Mouse (Mus musculus) liver, embryonic 11.5 days (tissue): Measurements from ENCODE around the gene Ston2. TPM values are rescaled to one million over a fixed set of nuclear protein-coding genes. Genes with fewer than 3 reads are reported as not detected.

ENCODE experiments used
- ATAC-seq: fragments of 200-750 bp; cut with Nextera tagmentation; replicated peaks from 2 replicates; pipeline ENCODE4 v1.8.0; 2017; ENCODE audit warnings: moderate number of reproducible peaks, mild to moderate bottlenecking, moderate TSS enrichment, moderate library complexity; ENCODE audit not compliant: low FRiP score
- DNase-seq: peaks from one replicate; pipeline ENCODE4 v3.0.0-alpha.2; 2017; ENCODE audit warnings: low spot score
- H3K27ac ChIP-seq: fragments of 300-500 bp; sonication (generic); 2 replicates; pipeline ENCODE4 v1.5.1; 2014; ENCODE audit warnings: mild to moderate bottlenecking, low read depth, low read length, control low read depth
- H3K27me3 ChIP-seq: fragments of 300-500 bp; sonication (generic); replicated peaks from 2 replicates; pipeline ENCODE4 v1.6.1; 2014; ENCODE audit warnings: low read length, mixed read lengths; ENCODE audit not compliant: control insufficient read depth, insufficient read depth
- H3K36me3 ChIP-seq: fragments of 300-500 bp; sonication (generic); 2 replicates; pipeline ENCODE4 v1.6.1; 2014; ENCODE audit warnings: mild to moderate bottlenecking, low read length, moderate library complexity, mixed read lengths; ENCODE audit not compliant: control insufficient read depth, insufficient read depth
- H3K4me1 ChIP-seq: fragments of 300-500 bp; sonication (generic); replicated peaks from 2 replicates; pipeline ENCODE4 v1.6.1; 2014; ENCODE audit warnings: low read length, mixed read lengths; ENCODE audit not compliant: control insufficient read depth, insufficient read depth
- H3K4me2 ChIP-seq: fragments of 300-500 bp; sonication (generic); 2 replicates; pipeline ENCODE4 v1.6.1; 2014; ENCODE audit warnings: mild to moderate bottlenecking, control low read depth, moderate library complexity
- H3K4me3 ChIP-seq: fragments of 300-500 bp; sonication (generic); 2 replicates; pipeline ENCODE4 v1.5.1; 2014; ENCODE audit warnings: low read depth, low read length, control low read depth
- H3K9ac ChIP-seq: fragments of 300-500 bp; sonication (generic); 2 replicates; pipeline ENCODE4 v1.6.1; 2014; ENCODE audit warnings: low read depth, low read length, control low read depth
- H3K9me3 ChIP-seq: fragments of 300-500 bp; sonication (generic); 2 replicates; pipeline ENCODE4 v1.6.1; 2016; ENCODE audit warnings: low read length, inconsistent platforms, mixed read lengths; ENCODE audit not compliant: control insufficient read depth
- WGBS: fragments of 180-500 bp; shearing (Covaris S2); extraction: QIAGEN DNeasy Blood & Tissue Kit; methylation state at CpG from one replicate; pipeline ENCODE4 v1.1.7; 2014; 5-methylcytosine and 5-hydroxymethylcytosine counted together
- polyA plus RNA-seq: library from polyadenylated mRNA; unstranded; fragments of >200 nt; fragmentation: Nextera tagmentation; extraction: Ambion mirVana; gene quantifications from 2 replicates; pipeline ENCODE4 v1.2.1, GENCODE M21; 2014

The Ston2 gene
- polyA plus RNA-seq, 1 experiment from 2014 or later: 29.1 TPM

GRCm38 (mm10) chr12:91765504-91765903 is 22.7 kb downstream of the Ston2 start:
- peaks cover 41% of the 10 kb centered on the region for H3K4me1 ChIP-seq
- H3K27me3 ChIP-seq: no peaks in the 10 kb centered on the region
- H3K9ac ChIP-seq: no peak overlapping the region; the same call in 1 of the 2 replicates
- peak overlapping the region; percentile 56 for H3K4me2 ChIP-seq
- H3K4me3 ChIP-seq: no peak overlapping the region
- H3K36me3 ChIP-seq: no peaks in the 10 kb centered on the region
- no peaks in the 10 kb centered on the region for H3K9me3 ChIP-seq
- ATAC-seq (no peak), DNase-seq (no peak)
- H3K27ac ChIP-seq: peak overlapping the region; percentile 52
- WGBS: 33% methylated on average over 13 of the region's 13 CpGs

DNA sequence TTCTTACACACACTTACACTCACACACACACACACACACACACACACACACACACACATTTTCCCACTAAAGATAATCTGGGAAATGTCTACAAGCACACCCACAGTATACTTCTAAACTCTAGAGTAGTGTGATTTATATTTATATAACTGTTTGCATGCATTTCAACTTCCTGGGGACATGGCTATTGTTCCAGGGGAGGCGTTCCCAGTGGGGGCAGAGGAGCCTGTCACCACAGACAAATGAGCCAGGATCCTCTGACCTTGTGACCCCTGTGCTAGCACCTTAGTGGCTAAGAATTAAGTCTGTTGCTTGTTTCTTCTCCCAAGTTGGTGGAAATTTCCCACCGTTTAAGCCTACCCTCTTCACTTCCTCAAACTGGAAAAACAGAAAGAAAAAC is 23.1 kb downstream of the Ston2 start:
- Histone ChIP-seq H3K9me3 (no peaks in the 10 kb centered on the region), H3K36me3 (no peaks in the 10 kb centered on the region), H3K9ac (no peak overlapping the region), H3K4me3 (no peak overlapping the region), H3K4me2 (peak overlapping the region; percentile 56), H3K27me3 (no peaks in the 10 kb centered on the region), H3K27ac (no peak overlapping the region; the same call in 1 of the 2 replicates), H3K4me1 (peaks cover 41% of the 10 kb centered on the region)
- 18% methylated on average over 2 of the region's 2 CpGs for WGBS
- ATAC-seq (no peak), DNase-seq (no peak)

DNA sequence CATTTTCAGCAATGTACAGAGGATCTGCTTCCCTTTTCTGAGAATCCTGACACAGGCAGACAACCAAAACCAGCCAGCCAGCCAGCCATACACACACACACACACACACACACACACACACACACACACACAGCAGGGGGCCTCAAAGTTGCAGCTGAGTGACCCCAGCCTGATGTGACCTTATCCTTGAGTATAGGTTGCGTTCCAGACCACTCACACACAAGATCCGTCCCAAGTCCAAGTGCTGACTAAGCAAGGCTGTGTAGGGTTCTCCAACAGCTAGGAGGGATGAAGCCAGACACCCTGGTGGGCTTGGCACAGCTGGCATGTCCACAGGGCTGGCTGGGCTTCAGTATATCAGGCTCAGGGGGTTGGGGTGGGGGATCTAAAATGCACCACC is 23.7 kb downstream of the Ston2 start:
- DNase-seq: no peak
- Histone ChIP-seq H3K27ac (0 out of 2 replicates have a peak overlapping the region, but pooled peaks have one; percentile 32), H3K4me2 (peak overlapping the region; percentile 29), H3K36me3 (no peaks in the 10 kb centered on the region), H3K27me3 (no peaks in the 10 kb centered on the region), H3K9me3 (no peaks in the 10 kb centered on the region), H3K9ac (no peak overlapping the region; the same call in 1 of the 2 replicates), H3K4me3 (no peak overlapping the region), H3K4me1 (peaks cover 38% of the 10 kb centered on the region)
- ATAC-seq: peak; percentile 16; the same call in 1 of the 2 replicates
- whole genome bisulfite sequencing: 28% methylated on average over 2 of the region's 2 CpGs

DNA sequence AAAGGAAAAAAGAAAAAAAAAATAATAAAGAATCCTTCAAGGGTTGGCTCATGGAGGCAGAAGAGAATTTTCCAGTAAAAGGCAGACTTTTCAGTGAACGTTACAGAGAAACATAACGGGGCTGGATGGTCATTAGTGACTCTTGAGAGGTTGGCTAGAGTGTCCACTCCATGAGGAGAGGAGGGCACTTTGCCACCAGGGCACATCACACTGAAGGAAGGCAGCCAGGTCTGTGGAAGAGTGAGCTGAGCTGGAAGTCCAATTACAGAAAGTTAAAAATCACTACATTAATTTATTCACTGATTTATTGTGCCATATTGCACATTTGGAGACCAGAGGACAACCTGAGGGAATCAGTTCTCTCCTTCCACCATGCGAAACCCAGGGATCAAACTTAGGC is 28.4 kb downstream of the Ston2 start:
- Histone ChIP-seq H3K4me1 (peaks cover 50% of the 10 kb centered on the region), H3K9ac (no peak overlapping the region), H3K27ac (no peak overlapping the region), H3K4me3 (no peak overlapping the region), H3K4me2 (no peak overlapping the region), H3K36me3 (no peaks in the 10 kb centered on the region), H3K27me3 (no peaks in the 10 kb centered on the region), H3K9me3 (no peaks in the 10 kb centered on the region)
- 84% methylated on average over 3 of the region's 3 CpGs for WGBS
- DNase-seq (no peak), ATAC-seq (no peak)

DNA sequence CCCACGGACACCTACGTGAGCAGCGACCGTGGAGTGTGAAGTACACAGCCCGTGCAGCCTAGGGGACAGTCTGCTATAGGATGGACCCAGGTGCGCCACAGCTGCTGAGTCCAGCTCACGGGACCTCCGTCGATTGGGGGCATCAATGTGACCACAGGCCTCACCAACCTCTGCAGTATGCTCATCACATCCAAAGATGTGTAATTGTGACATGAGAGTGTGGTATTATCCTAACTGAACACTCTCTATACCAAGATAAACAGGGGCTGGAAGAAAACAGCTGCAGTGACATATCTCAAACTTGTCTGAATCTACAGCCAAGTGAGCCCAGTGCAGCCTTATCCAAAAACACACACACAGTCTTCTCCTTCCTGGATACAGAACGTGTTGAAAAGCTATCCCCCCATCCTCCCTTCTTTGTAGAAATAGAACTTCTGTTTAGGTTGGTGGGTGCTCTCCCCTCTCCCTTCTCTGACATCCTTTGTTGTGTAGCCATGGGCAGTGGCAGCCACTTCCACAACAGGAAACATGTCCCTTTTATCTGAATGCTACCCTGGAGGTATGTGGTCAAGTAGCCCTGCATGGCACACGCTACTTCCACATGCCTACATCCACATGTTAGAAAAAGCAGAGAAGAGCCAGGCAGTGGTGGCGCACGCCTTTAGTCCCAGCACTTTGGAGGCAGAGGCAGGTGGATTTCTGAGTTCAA is 30.2 kb downstream of the Ston2 start:
- Histone ChIP-seq H3K27me3 (no peaks in the 10 kb centered on the region), H3K4me3 (no peak overlapping the region), H3K9me3 (no peaks in the 10 kb centered on the region), H3K36me3 (no peaks in the 10 kb centered on the region), H3K4me1 (peaks cover 35% of the 10 kb centered on the region), H3K27ac (peak overlapping the region; percentile 81), H3K4me2 (peak overlapping the region; percentile 53), H3K9ac (0 out of 2 replicates have a peak overlapping the region, but pooled peaks have one; percentile 13)
- ATAC-seq: peak; percentile 97
- peak; percentile 56 for DNase-seq
- WGBS: 42% methylated on average over 13 of the region's 13 CpGs

DNA sequence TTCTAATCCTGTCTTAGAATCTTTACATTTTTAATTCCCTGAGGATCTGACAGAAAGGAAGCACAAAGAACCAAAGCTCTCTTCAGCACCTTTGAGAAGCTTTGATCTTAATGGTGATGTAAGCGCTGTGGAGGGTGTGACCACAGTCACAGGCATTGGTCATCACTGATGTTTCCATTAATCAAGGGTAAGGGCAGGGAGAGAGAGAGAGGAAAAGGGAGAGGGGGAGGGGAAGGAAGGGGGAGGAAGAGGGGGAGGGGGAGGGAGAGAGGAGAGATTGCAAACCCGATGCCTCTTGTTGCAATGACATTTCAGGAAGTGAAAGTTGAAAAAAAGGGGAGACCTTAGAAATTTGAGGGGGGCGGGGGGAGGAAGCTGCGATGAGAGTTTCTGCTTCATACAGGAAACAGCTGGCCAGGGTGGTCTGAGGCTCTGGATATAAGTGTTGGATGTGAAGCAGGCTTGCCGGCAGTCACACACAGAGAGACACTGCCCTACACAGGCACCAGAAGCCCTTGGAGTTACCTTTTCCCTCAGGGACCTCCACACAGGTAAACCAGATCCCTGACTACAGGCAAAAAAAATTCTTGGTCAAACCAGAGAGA is 31.5 kb downstream of the Ston2 start:
- Histone ChIP-seq H3K9me3 (no peaks in the 10 kb centered on the region), H3K27ac (no peak overlapping the region), H3K36me3 (no peaks in the 10 kb centered on the region), H3K4me2 (peak overlapping the region; percentile 53; the same call in 1 of the 2 replicates), H3K4me1 (peaks cover 32% of the 10 kb centered on the region), H3K4me3 (no peak overlapping the region), H3K9ac (no peak overlapping the region), H3K27me3 (no peaks in the 10 kb centered on the region)
- DNase-seq (peak; percentile 53), ATAC-seq (no peak)
- 23% methylated on average over 5 of the region's 5 CpGs for WGBS

DNA sequence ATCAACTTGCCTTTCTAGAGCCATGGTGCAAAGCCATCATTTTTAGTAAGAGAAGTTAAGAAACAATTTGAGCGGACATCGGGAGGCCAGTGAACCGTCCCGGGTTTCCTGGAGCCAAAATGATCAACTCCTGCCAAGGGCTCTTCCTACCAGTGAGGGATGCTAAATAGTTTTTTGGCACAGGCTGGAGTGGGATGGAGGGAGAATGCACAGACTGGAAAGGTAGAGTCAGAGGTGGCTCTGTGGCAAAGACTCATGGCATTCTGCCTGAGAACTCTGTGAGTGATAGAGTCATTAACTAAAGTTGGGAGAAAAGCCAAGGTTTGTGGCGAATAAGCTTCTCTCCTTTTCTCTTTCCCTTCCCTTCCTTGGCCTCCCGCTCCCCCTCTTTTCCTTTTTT is 33.6 kb downstream of the Ston2 start:
- ATAC-seq (no peak), DNase-seq (no peak)
- Histone ChIP-seq H3K9ac (no peak overlapping the region), H3K36me3 (no peaks in the 10 kb centered on the region), H3K27me3 (no peaks in the 10 kb centered on the region), H3K4me3 (no peak overlapping the region), H3K4me1 (peaks cover 33% of the 10 kb centered on the region), H3K4me2 (no peak overlapping the region), H3K9me3 (no peaks in the 10 kb centered on the region), H3K27ac (no peak overlapping the region)
- 89% methylated on average over 6 of the region's 6 CpGs for WGBS

- H3K36me3 ChIP-seq: no peaks in the 10 kb centered on the region
- H3K4me1 ChIP-seq: peaks cover 38% of the 10 kb centered on the region
- H3K27me3 ChIP-seq: no peaks in the 10 kb centered on the region
- H3K4me2 ChIP-seq: no peak overlapping the region
- DNase-seq (no peak), ATAC-seq (no peak)
- H3K4me3 ChIP-seq: no peak overlapping the region
- H3K9ac ChIP-seq: no peak overlapping the region
- WGBS: 85% methylated on average over 5 of the region's 5 CpGs
- H3K9me3 ChIP-seq: no peaks in the 10 kb centered on the region
- H3K27ac ChIP-seq: no peak overlapping the region
These were observed 35.5 kb downstream of the Ston2 start for GRCm38 (mm10) chr12:91752711-91753110.
